Comparison of ENCODE assay signal across 39 mouse cellular contexts in genomic region chr16:22791235-22791634, GRCm38 (mm10). TPM values are rescaled to one million over a fixed set of nuclear protein-coding genes. Genes with fewer than 3 reads are reported as not detected.
DNase-seq lines count a peak whose midpoint lies in the region; ATAC-seq and TF ChIP-seq lines count a peak whose summit lies in the region.
"Had no signal": no experiment of that assay in that cellular context is flagged by ENCODE, and none has a peak within 500 bp of the region (broad histone marks: within the 10 kb centered on the region; RNA-seq: fewer than 3 reads in every experiment).

No protein-coding gene starts in this region.

- TF ChIP-seq CTCF in midbrain, postnatal 0 days (IDR thresholded peaks at IDR 0.05) = no peak

- 12% methylated on average over 2 of the region's 2 CpGs for WGBS in midbrain, postnatal 0 days
- 2% methylated on average over 2 of the region's 2 CpGs for WGBS in midbrain, embryonic 11.5 days

- H3K4me2 ChIP-seq in midbrain, postnatal 0 days (ENCODE audit: low read depth, low read length, poor library complexity, severe bottlenecking) = no peak overlapping the region
- no peak overlapping the region for H3K4me2 ChIP-seq in midbrain, embryonic 11.5 days
- H3K4me2 ChIP-seq: embryonic facial prominence, embryonic 13.5 days; forebrain, embryonic 15.5 days; heart, embryonic 12.5 days; hindbrain, embryonic 14.5 days; limb, embryonic 12.5 days; liver, embryonic 11.5 days; neural tube, embryonic 12.5 days had no signal

- H3K4me1 ChIP-seq in midbrain, postnatal 0 days (ENCODE audit: insufficient read depth, low read length) = no peaks in the 10 kb centered on the region
- no peaks in the 10 kb centered on the region; the same call in 1 of the 2 replicates for H3K4me1 ChIP-seq in midbrain, embryonic 11.5 days (ENCODE audit: control insufficient read depth, insufficient read depth, low read length)
- H3K4me1 ChIP-seq: neural tube, embryonic 12.5 days had no signal

- no peaks in the 10 kb centered on the region for H3K9me3 ChIP-seq in midbrain, postnatal 0 days (ENCODE audit: low read length)
- H3K9me3 ChIP-seq in midbrain, embryonic 11.5 days (ENCODE audit: control insufficient read depth, low read length) = no peaks in the 10 kb centered on the region
- H3K9me3 ChIP-seq: embryonic facial prominence, embryonic 13.5 days; forebrain, embryonic 10.5 days; forebrain, embryonic 15.5 days; G1E; heart, embryonic 12.5 days; limb, embryonic 12.5 days; neural tube, embryonic 12.5 days had no signal

- H3K36me3 ChIP-seq in midbrain, postnatal 0 days (ENCODE audit: insufficient read depth, low read length) = no peaks in the 10 kb centered on the region
- H3K36me3 ChIP-seq in midbrain, embryonic 11.5 days (ENCODE audit: control insufficient read depth, insufficient read depth, low read length) = no peaks in the 10 kb centered on the region
- H3K36me3 ChIP-seq: embryonic facial prominence, embryonic 13.5 days; forebrain, embryonic 10.5 days; forebrain, embryonic 15.5 days; G1E; heart, embryonic 12.5 days; limb, embryonic 12.5 days; neural tube, embryonic 12.5 days had no signal

- no peak overlapping the region for H3K4me3 ChIP-seq in midbrain, postnatal 0 days (ENCODE audit: low read depth, low read length)
- no peak overlapping the region for H3K4me3 ChIP-seq in midbrain, embryonic 11.5 days (ENCODE audit: low read depth, low read length)
- H3K4me3 ChIP-seq: embryonic facial prominence, embryonic 13.5 days; forebrain, embryonic 10.5 days; forebrain, embryonic 15.5 days; heart, adult 2 months; heart, embryonic 12.5 days; left cerebral cortex, adult 2 months; limb, embryonic 12.5 days; myocyte; neural tube, embryonic 12.5 days had no signal

- H3K27ac ChIP-seq in midbrain, postnatal 0 days (ENCODE audit: low read depth, low read length) = no peak overlapping the region
- H3K27ac ChIP-seq in midbrain, embryonic 11.5 days (ENCODE audit: low read depth, low read length) = no peak overlapping the region
- H3K27ac ChIP-seq: embryonic facial prominence, embryonic 13.5 days; forebrain, embryonic 10.5 days; forebrain, embryonic 15.5 days; heart, adult 2 months; hindbrain, embryonic 14.5 days; left cerebral cortex, adult 2 months; limb, embryonic 12.5 days; macrophage; neural tube, embryonic 12.5 days had no signal

- peak; percentile 49; the same call in 1 of the 2 replicates for ATAC-seq in cerebellum, adult (ENCODE audit: insufficient number of reproducible peaks, low FRiP score, low TSS enrichment)
- no peak for ATAC-seq in midbrain, postnatal 0 days (ENCODE audit: low FRiP score)
- no peak for ATAC-seq in midbrain, embryonic 11.5 days (ENCODE audit: low FRiP score)
- ATAC-seq: forebrain, embryonic 15.5 days; intestine, postnatal 0 days; liver, postnatal 0 days; midbrain, embryonic 16.5 days had no signal

- DNase-seq in cerebellum, postnatal 36 days = no peak
- DNase-seq in embryo, embryonic 10.5 days (ENCODE audit: low spot score) = peak; percentile 8
- no peak for DNase-seq in embryo, embryonic 11 days
- peak; percentile 2 for DNase-seq in midbrain, postnatal 0 days (ENCODE audit: low spot score)
- no peak for DNase-seq in midbrain, embryonic 11.5 days (ENCODE audit: low spot score, missing footprints)
- DNase-seq in kidney, postnatal 14 days = no peak
- DNase-seq: adrenal gland, postnatal 36 days; heart, adult 2 months; kidney, adult 9 months; kidney, postnatal 10 days; liver, postnatal 0 days; lung, postnatal 10 days; thymus, postnatal 4 days had no signal

- H3K27me3 ChIP-seq in midbrain, postnatal 0 days (ENCODE audit: insufficient read depth, low read length) = peaks cover under 1% of the 10 kb centered on the region; the same call in 1 of the 2 replicates
- H3K27me3 ChIP-seq in midbrain, embryonic 11.5 days (ENCODE audit: control insufficient read depth, insufficient read depth, low read length) = no peaks in the 10 kb centered on the region; the same call in 1 of the 2 replicates
- H3K27me3 ChIP-seq: embryonic facial prominence, embryonic 13.5 days; forebrain, embryonic 15.5 days; limb, embryonic 12.5 days had no signal

- no peak overlapping the region for H3K9ac ChIP-seq in midbrain, postnatal 0 days (replicated peaks; ENCODE audit: low read length, poor library complexity, severe bottlenecking)
- H3K9ac ChIP-seq in midbrain, embryonic 11.5 days (ENCODE audit: low read length) = no peak overlapping the region
- H3K9ac ChIP-seq: embryonic facial prominence, embryonic 13.5 days; forebrain, embryonic 15.5 days; heart, embryonic 12.5 days; hindbrain, embryonic 14.5 days; limb, embryonic 12.5 days; liver, postnatal 0 days; neural tube, embryonic 12.5 days had no signal

RNA-seq across cellular contexts. Expression of gene Crygs, which starts 20.1 kb away (rescaled TPM):
- total RNA-seq in midbrain, postnatal 0 days (2014; rRNA removed) = not detected in 2 replicates
- polyA plus RNA-seq in midbrain, postnatal 0 days (2015; fragmentation: Nextera tagmentation; extraction: Ambion mirVana) = 0.45 TPM in 1 of 2 replicates, not detected in the other
- polyA plus RNA-seq in midbrain, embryonic 11.5 days (2014; fragmentation: Nextera tagmentation; extraction: Ambion mirVana) = 0.26 TPM in 1 of 2 replicates, not detected in the other
- total RNA-seq: adrenal gland, adult 18-20 months; adrenal gland, postnatal 36 days; gastrocnemius, adult 8-10 months; gastrocnemius, postnatal 4 days; heart, adult 2 months; hematopoietic stem cell, adult 5-6 weeks; layer of hippocampus, adult 18-20 months; layer of hippocampus, postnatal 14 days; left cerebral cortex, adult 2 months; megakaryocyte-erythroid progenitor cell, adult 5-6 weeks had no signal
- polyA plus RNA-seq: embryonic facial prominence, embryonic 13.5 days; forebrain, embryonic 10.5 days; forebrain, embryonic 15.5 days; G1E; heart, adult 2 months; heart, embryonic 12.5 days; heart, postnatal 0 days; hindbrain, embryonic 14.5 days; intestine, postnatal 0 days; limb, embryonic 12.5 days; liver, embryonic 11.5 days; liver, postnatal 0 days; macrophage; midbrain, embryonic 16.5 days; myocyte; neural tube, embryonic 12.5 days; small intestine, adult 2 months; stomach, embryonic 14.5 days; testis, adult 2 months had no signal

Comparison
In these comparisons a context has a peak if more than half of its experiments do, and no peak if none do; other contexts are left out.
1. DNase-seq: peak in embryo, embryonic 10.5 days (single experiment) and midbrain, postnatal 0 days (single experiment); none in cerebellum, postnatal 36 days (0 of 2), embryo, embryonic 11 days (single experiment), midbrain, embryonic 11.5 days (single experiment) and kidney, postnatal 14 days (single experiment).